Mouse (Mus musculus): ENCODE results near the gene Tnrc18. TPM values are rescaled to one million over a fixed set of nuclear protein-coding genes. Genes with fewer than 3 reads are reported as not detected.

Tnrc18 gene
- total RNA-seq, 1 experiment from 2014 or later, result 17.5 TPM

GRCm38 (mm10) chr5:142782459-142783141, 34.9 kb downstream of the Tnrc18 start:
- ATAC-seq (replicated peaks; ENCODE audit: low read depth, poor library complexity, severe bottlenecking), result no peak

- ATAC-seq (replicated peaks; ENCODE audit: low read depth, poor library complexity, severe bottlenecking), result no peak
Measured at GRCm38 (mm10) chr5:142780579-142780978, 36.9 kb downstream of the Tnrc18 start.

- ATAC-seq (replicated peaks; ENCODE audit: low read depth, poor library complexity, severe bottlenecking), result no peak
Measured at GRCm38 (mm10) chr5:142778871-142779270, 38.6 kb downstream of the Tnrc18 start.

GRCm38 (mm10) chr5:142778135-142778534, 39.3 kb downstream of the Tnrc18 start:
- ATAC-seq (replicated peaks; ENCODE audit: low read depth, poor library complexity, severe bottlenecking), result no peak

DNA sequence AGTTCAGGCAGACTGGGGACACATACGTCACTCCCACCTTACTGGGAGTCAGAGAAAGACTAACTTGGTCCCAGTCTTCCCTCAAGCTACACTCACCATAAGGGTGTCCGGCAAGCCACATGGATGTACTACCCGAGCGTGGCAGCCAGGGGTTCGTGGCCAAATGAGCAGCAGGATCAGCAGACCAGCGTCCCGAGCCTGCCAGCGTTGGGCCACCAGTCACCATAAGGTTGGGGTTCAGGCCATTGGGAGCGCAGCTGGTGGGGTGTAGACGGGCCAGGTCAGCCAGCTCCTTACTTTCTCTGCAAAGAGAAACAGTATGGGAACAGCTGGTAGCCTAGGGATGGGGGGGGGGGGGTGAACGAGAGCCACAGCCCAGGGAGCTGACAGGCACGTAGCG, 41.4 kb downstream of the Tnrc18 start:
- no peak for ATAC-seq (replicated peaks; ENCODE audit: low read depth, poor library complexity, severe bottlenecking)

GRCm38 (mm10) chr5:142774771-142775170, 42.7 kb downstream of the Tnrc18 start:
- ATAC-seq (replicated peaks; ENCODE audit: low read depth, poor library complexity, severe bottlenecking), result no peak

DNA sequence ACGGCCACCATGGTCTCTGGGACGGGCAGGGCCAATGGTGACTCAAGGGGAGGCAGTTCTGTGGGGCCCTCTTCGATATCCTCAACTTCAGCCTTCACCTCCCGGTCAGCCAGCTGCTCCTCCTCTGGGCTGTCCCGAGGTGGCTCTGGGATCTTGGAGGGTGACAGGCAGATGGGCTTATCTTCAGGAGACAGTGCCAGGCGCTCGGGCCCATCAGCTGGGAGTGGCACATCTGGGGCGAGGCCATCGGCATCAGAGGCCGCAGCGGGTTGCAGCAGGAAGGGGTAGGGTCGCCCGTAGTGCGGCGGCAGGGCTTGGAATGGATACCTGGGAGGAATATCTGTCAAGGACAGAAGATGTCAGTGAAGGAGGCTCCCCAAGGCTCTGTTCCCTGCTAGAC, 45.5 kb downstream of the Tnrc18 start:
- no peak for ATAC-seq (replicated peaks; ENCODE audit: low read depth, poor library complexity, severe bottlenecking)

DNA sequence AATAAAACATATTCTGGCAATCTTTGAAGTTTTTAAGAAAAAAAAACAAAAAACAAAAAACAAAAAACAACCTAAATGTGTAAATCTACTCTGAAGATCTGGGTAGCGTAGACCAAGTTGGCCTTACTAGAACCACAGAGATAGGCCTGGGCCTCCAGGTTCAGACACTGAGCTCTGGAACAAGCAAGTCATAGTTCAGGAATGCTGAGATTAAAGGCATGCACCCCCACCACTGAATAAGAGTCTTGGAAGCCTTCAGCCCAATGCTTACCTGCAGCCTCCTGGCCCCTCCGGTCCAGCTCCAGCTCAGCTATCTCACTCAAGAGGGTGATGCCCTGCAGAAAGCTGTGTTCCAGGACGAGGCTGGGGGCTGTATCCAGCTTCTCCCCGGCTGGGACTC, 46.4 kb downstream of the Tnrc18 start:
- no peak for ATAC-seq (replicated peaks; ENCODE audit: low read depth, poor library complexity, severe bottlenecking)

- no peak for ATAC-seq (replicated peaks; ENCODE audit: low read depth, poor library complexity, severe bottlenecking)
Measured at GRCm38 (mm10) chr5:142769641-142770040, 47.8 kb downstream of the Tnrc18 start.

DNA sequence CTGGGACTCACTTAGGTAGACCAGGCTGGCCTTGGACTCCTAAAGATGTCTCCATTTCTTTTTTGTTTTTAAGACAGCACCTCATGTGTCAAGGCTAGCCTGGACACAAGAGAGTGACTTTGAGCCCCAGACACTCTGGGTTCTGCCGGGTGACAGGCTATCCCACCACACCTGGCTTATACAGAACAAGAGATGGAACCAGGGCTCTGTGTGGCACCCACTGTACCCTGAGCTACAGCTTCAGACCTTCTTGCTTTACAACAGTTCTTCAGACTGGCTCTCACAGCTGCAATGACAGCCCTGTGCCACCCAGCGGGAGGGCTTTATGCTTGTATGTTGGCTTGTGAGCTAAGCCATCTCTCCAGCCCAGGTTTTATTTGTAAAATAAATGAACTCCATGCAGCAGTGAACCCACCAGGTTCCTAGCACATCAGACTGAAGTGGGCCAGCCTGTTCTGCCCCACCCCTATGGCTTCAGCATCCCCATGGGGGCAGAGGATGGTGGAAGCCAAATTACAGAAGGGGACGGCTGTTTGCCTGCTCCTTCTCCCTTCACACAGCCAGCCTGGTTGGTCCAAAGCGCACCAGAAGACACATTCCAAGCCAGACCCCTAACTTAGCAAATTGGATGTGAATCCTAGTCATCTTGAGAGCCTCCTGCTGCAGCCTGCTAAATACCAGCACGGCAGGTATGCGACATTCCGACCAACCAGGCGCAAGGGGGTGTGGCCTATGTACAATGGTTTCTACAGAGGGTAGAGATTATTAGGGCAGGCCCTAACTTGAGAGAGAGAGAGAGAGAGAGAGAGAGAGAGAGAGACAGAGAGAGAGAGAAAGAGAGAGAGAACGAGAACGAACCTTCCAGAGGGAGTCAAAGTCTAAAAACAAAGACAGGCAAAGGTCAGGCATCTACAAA, 48.9 kb downstream of the Tnrc18 start:
- no peak for ATAC-seq (replicated peaks; ENCODE audit: low read depth, poor library complexity, severe bottlenecking)

DNA sequence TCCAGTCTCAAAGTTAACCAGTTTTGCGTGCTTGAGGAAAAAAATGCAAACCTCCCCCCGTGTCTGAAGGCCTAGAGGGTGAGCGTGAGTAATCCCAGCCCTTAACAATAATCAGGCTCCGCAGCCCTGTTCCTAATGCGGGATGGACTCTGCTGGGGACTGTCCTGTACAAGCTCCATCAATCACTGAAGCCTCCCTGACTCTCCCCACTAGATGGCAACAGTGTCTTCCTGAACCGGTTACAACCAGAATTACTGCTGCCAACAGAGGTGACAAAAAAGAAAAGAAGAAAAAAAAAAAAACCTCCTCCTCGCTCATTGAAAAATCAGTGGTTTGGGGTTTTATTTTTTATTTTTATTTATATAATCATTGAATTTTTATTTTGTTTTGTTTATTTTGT, 49.5 kb downstream of the Tnrc18 start:
- peak; percentile 83 for ATAC-seq (replicated peaks; ENCODE audit: low read depth, poor library complexity, severe bottlenecking)

- ATAC-seq (replicated peaks; ENCODE audit: low read depth, poor library complexity, severe bottlenecking), result no peak
Measured at GRCm38 (mm10) chr5:142766708-142767107, 50.8 kb downstream of the Tnrc18 start.

- no peak for ATAC-seq (replicated peaks; ENCODE audit: low read depth, poor library complexity, severe bottlenecking)
Measured at GRCm38 (mm10) chr5:142764889-142765288, 52.6 kb downstream of the Tnrc18 start.

- peak; percentile 40; the same call in 1 of the 2 replicates for ATAC-seq (replicated peaks; ENCODE audit: low read depth, poor library complexity, severe bottlenecking)
Measured at GRCm38 (mm10) chr5:142764306-142764705, 53.2 kb downstream of the Tnrc18 start.

- ATAC-seq (replicated peaks; ENCODE audit: low read depth, poor library complexity, severe bottlenecking), result no peak
Measured at GRCm38 (mm10) chr5:142762082-142762807, 55.2 kb downstream of the Tnrc18 start.

GRCm38 (mm10) chr5:142761326-142761983, 56.0 kb downstream of the Tnrc18 start:
- no peak for ATAC-seq (replicated peaks; ENCODE audit: low read depth, poor library complexity, severe bottlenecking)

DNA sequence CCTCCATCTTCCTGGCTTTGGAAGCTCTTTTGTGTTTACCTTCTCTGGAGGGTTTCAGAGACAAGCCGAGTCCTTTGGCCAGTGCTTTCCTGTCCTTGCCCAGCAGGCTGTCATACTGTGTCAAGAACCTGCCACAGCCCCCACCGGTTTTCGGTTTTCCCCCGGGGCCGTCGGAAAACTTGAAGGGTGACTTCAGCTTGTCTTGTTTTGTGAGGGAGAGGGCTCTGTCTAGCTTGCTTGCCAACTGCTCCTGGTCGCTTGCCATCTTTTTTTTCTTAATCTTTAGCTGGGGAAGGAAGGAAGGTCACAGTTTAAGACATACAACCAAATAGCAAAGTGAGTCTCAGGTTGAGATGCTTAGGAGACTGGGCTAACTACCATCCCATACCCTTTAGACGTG, 57.7 kb downstream of the Tnrc18 start:
- ATAC-seq (replicated peaks; ENCODE audit: low read depth, poor library complexity, severe bottlenecking), result no peak

DNA sequence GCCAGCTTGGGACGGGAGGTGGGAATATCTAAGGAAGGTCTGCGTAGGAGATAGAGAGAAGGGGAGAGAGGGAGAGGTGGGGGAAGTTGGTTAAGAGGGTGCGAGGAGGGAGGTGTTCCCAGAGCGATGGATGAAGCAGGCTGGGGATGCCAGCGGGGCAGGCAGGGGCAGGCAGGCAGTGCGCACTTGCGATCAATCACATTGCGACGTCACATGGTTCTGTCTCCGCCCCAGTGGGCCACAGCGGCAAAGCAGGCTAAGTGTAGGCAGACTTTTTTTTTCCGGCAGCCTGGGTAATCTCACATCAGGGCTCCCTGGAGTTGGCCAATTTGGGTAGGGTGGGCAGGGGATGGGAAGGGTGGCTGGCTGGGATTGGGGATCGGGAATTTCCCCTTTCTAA, 65.2 kb downstream of the Tnrc18 start:
- no peak for ATAC-seq (replicated peaks; ENCODE audit: low read depth, poor library complexity, severe bottlenecking)

DNA sequence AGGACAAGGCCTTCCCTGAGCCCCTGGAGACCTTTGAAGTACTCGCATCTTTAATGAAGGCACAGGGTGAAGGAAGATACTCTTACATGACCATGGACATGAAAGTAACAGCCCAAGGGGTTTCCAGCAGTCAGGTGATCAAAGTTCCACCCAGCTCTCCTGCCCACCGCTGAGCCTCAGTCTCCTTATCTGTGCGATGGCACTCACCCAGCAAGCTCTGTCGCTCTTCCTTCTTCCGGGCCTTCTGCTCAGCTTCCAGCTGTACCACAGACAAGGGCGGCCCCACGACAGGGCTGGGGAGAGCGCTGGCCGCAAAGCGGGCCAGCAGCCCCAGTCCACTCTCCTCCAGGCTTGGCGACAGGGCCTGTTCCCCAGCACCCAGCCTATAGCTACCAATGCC, 67.3 kb downstream of the Tnrc18 start:
- ATAC-seq (replicated peaks; ENCODE audit: low read depth, poor library complexity, severe bottlenecking), result no peak

- peak; percentile 52; the same call in 1 of the 2 replicates for ATAC-seq (replicated peaks; ENCODE audit: low read depth, poor library complexity, severe bottlenecking)
Measured at GRCm38 (mm10) chr5:142747026-142747629, 70.3 kb downstream of the Tnrc18 start.

Measured in common myeloid progenitor, adult 5-6 weeks (primary cell).